Mouse (Mus musculus): ENCODE data around the gene Izumo2. TPM values are rescaled to one million over a fixed set of nuclear protein-coding genes. Genes with fewer than 3 reads are reported as not detected.
"Not testable (repeated sequence)": the region's sequence is repeated elsewhere in the genome, so short reads cannot be mapped to it uniquely, and the experiment has no call there.

The Izumo2 gene
- polyA plus RNA-seq, 1 experiment from 2014 or later, result not detected

DNA sequence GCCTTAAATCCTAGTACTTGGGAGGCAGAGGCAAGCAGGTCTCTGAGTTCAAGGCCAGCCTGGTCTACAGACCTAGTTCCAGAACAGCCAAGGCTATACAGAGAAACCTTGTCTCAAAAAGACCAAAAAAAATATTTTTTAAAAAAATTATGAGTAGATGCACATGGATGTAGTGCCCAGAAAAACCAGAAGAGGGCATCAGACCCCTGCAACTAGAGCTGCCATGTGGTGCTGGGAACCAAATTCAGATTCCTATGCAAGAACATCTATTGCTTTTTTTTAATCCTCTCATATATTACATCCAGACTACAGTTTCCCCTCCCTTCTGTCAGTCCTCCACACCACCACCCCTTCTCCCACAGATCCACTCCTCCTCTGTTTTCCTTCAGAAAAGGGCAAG, 2.2 kb upstream of the Izumo2 start:
- no peaks in the 10 kb centered on the region for H3K27me3 ChIP-seq (ENCODE audit: control insufficient read depth, insufficient read depth, low read depth, low read length)
- H3K4me3 ChIP-seq (ENCODE audit: low read depth, low read length), result no peak overlapping the region
- H3K36me3 ChIP-seq (ENCODE audit: control insufficient read depth, insufficient read depth), result no peaks in the 10 kb centered on the region
- H3K9ac ChIP-seq (ENCODE audit: low read depth, low read length), result no peak overlapping the region
- H3K27ac ChIP-seq (ENCODE audit: low read length), result no peak overlapping the region
- H3K9me3 ChIP-seq (replicated peaks; ENCODE audit: control insufficient read depth, low read length), result 0 out of 2 replicates have a peak, but pooled peaks cover 2% of the 10 kb centered on the region
- no peak for ATAC-seq (ENCODE audit: low read depth)
- H3K4me1 ChIP-seq (ENCODE audit: control insufficient read depth, low read depth, low read length), result no peaks in the 10 kb centered on the region
- no peak overlapping the region for H3K4me2 ChIP-seq (ENCODE audit: low read depth, low read length)

DNA sequence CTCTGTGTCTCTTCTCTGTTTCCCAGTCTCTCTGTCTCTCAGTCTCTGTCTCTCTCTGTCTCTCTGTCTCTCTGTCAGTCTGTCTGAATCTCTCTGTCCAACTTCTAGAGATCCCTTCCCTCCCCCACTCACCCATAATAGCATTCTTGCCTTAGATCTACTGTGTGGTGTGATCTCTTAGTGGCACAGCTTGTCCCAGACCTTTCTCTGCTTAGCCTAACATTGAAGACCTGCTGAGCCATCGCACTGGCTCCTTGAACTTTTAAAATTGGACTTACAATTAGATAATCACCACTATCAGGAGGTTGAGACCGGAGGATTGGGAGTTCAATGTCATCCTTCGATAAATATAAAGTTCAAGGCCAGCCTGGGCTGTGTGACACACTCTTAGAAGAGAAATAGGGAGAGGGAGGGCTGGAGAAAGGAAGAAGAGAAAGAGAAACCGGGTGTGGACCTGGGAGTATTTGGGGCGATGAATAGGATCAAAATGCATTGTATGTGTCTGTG, 1.3 kb upstream of the Izumo2 start:
- H3K9me3 ChIP-seq (replicated peaks; ENCODE audit: control insufficient read depth, low read length), result 0 out of 2 replicates have a peak, but pooled peaks cover 2% of the 10 kb centered on the region
- H3K36me3 ChIP-seq (ENCODE audit: control insufficient read depth, insufficient read depth), result no peaks in the 10 kb centered on the region
- H3K9ac ChIP-seq (ENCODE audit: low read depth, low read length), result no peak overlapping the region
- no peak for ATAC-seq (ENCODE audit: low read depth)
- no peak overlapping the region for H3K27ac ChIP-seq (ENCODE audit: low read length)
- H3K4me1 ChIP-seq (ENCODE audit: control insufficient read depth, low read depth, low read length), result no peaks in the 10 kb centered on the region
- no peaks in the 10 kb centered on the region for H3K27me3 ChIP-seq (ENCODE audit: control insufficient read depth, insufficient read depth, low read depth, low read length)
- H3K4me3 ChIP-seq (ENCODE audit: low read depth, low read length), result no peak overlapping the region
- 61% methylated on average over 5 of the region's 5 CpGs for WGBS (ENCODE audit: insufficient replicate concordance)
- no peak overlapping the region for H3K4me2 ChIP-seq (ENCODE audit: low read depth, low read length)

GRCm38 (mm10) chr7:44708093-44708492, 449 bp upstream of the Izumo2 start:
- ATAC-seq (ENCODE audit: low read depth); H3K27me3 ChIP-seq (ENCODE audit: control insufficient read depth, insufficient read depth, low read depth, low read length): not testable (repeated sequence)

DNA sequence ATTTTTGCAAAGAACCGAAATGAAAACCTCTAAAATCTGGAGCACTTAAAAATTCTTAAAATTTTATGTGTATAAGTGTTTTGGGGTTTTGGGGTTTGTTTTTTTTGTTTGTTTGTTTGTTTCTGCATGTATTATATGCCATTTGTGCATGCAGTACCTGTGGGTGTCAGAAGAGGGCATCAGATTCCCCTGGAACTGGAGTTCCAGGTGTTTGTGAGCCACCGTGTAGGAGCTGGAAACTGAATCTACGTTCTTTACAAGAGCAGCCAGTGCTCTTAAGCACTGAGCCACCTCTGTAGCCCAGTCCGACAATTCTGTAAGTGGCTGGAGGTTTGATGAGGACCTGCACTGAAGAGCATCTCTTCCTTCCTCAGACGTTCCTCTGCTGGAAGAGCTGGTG, 1.3 kb downstream of the Izumo2 start:
- Histone ChIP-seq H3K36me3 (ENCODE audit: control insufficient read depth, insufficient read depth) (no peaks in the 10 kb centered on the region), H3K9ac (ENCODE audit: low read depth, low read length) (no peak overlapping the region), H3K4me1 (ENCODE audit: control insufficient read depth, low read depth, low read length) (no peaks in the 10 kb centered on the region), H3K4me3 (ENCODE audit: low read depth, low read length) (no peak overlapping the region), H3K27ac (ENCODE audit: low read length) (no peak overlapping the region), H3K27me3 (ENCODE audit: control insufficient read depth, insufficient read depth, low read depth, low read length) (no peaks in the 10 kb centered on the region), H3K4me2 (ENCODE audit: low read depth, low read length) (no peak overlapping the region), H3K9me3 (replicated peaks; ENCODE audit: control insufficient read depth, low read length) (0 out of 2 replicates have a peak, but pooled peaks cover 2% of the 10 kb centered on the region)
- no peak for ATAC-seq (ENCODE audit: low read depth)
- WGBS (ENCODE audit: insufficient replicate concordance), result 65% methylated on average over 5 of the region's 5 CpGs

More at GRCm38 (mm10) chr7:44708093-44708492, 449 bp upstream of the Izumo2 start:
- not testable (repeated sequence) for H3K27ac ChIP-seq (ENCODE audit: low read length); H3K36me3 ChIP-seq (ENCODE audit: control insufficient read depth, insufficient read depth); H3K4me1 ChIP-seq (ENCODE audit: control insufficient read depth, low read depth, low read length); H3K9me3 ChIP-seq (replicated peaks; ENCODE audit: control insufficient read depth, low read length); H3K4me3 ChIP-seq (ENCODE audit: low read depth, low read length); H3K9ac ChIP-seq (ENCODE audit: low read depth, low read length); H3K4me2 ChIP-seq (ENCODE audit: low read depth, low read length)
- 70% methylated on average over 5 of the region's 6 CpGs for WGBS (ENCODE audit: insufficient replicate concordance)

DNA sequence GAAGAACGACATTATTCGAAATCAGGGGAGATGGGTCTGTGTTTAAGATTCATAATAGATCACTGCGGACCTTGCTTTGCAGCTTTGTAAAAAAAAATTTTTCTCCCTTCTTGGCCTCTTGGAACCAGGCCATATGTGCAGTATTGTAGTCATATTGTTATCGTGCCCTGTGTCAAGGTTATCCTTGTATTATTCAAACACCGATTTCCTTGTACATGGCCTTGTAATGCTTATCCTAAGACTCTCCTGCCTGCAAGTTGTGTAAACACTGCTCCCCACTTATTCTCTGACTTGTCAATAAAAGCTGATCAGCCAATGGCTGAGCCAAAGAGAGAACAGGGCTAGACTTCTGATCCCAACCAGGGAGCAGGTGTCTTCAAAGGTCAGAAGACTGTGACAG, 13.5 kb downstream of the Izumo2 start:
- Histone ChIP-seq H3K4me3 (ENCODE audit: low read depth, low read length) (no peak overlapping the region), H3K27me3 (ENCODE audit: control insufficient read depth, insufficient read depth, low read depth, low read length) (no peaks in the 10 kb centered on the region), H3K9me3 (replicated peaks; ENCODE audit: control insufficient read depth, low read length) (no peaks in the 10 kb centered on the region), H3K36me3 (ENCODE audit: control insufficient read depth, insufficient read depth) (no peaks in the 10 kb centered on the region), H3K4me2 (ENCODE audit: low read depth, low read length) (no peak overlapping the region), H3K4me1 (ENCODE audit: control insufficient read depth, low read depth, low read length) (no peaks in the 10 kb centered on the region), H3K9ac (ENCODE audit: low read depth, low read length) (no peak overlapping the region), H3K27ac (ENCODE audit: low read length) (no peak overlapping the region)
- 52% methylated on average over 5 of the region's 5 CpGs for WGBS (ENCODE audit: insufficient replicate concordance)
- no peak for ATAC-seq (ENCODE audit: low read depth)

GRCm38 (mm10) chr7:44724316-44724715, 15.8 kb downstream of the Izumo2 start:
- ATAC-seq (ENCODE audit: low read depth), result no peak
- no peaks in the 10 kb centered on the region for H3K36me3 ChIP-seq (ENCODE audit: control insufficient read depth, insufficient read depth)
- H3K27ac ChIP-seq (ENCODE audit: low read length), result no peak overlapping the region
- 16% methylated on average over 7 of the region's 7 CpGs for WGBS (ENCODE audit: insufficient replicate concordance)
- no peak overlapping the region for H3K9ac ChIP-seq (ENCODE audit: low read depth, low read length)
- H3K9me3 ChIP-seq (replicated peaks; ENCODE audit: control insufficient read depth, low read length), result no peaks in the 10 kb centered on the region
- H3K4me2 ChIP-seq (ENCODE audit: low read depth, low read length), result no peak overlapping the region
- H3K4me3 ChIP-seq (ENCODE audit: low read depth, low read length), result no peak overlapping the region
- H3K4me1 ChIP-seq (ENCODE audit: control insufficient read depth, low read depth, low read length), result no peaks in the 10 kb centered on the region
- H3K27me3 ChIP-seq (ENCODE audit: control insufficient read depth, insufficient read depth, low read depth, low read length), result no peaks in the 10 kb centered on the region

GRCm38 (mm10) chr7:44726343-44726742, 17.8 kb downstream of the Izumo2 start:
- Histone ChIP-seq H3K27ac (ENCODE audit: low read length) (no peak overlapping the region), H3K4me2 (ENCODE audit: low read depth, low read length) (no peak overlapping the region), H3K4me1 (ENCODE audit: control insufficient read depth, low read depth, low read length) (no peaks in the 10 kb centered on the region), H3K27me3 (ENCODE audit: control insufficient read depth, insufficient read depth, low read depth, low read length) (no peaks in the 10 kb centered on the region), H3K4me3 (ENCODE audit: low read depth, low read length) (no peak overlapping the region), H3K9ac (ENCODE audit: low read depth, low read length) (no peak overlapping the region), H3K9me3 (replicated peaks; ENCODE audit: control insufficient read depth, low read length) (no peaks in the 10 kb centered on the region), H3K36me3 (ENCODE audit: control insufficient read depth, insufficient read depth) (no peaks in the 10 kb centered on the region)
- WGBS (ENCODE audit: insufficient replicate concordance), result 60% methylated on average over 6 of the region's 6 CpGs
- ATAC-seq (ENCODE audit: low read depth), result no peak

DNA sequence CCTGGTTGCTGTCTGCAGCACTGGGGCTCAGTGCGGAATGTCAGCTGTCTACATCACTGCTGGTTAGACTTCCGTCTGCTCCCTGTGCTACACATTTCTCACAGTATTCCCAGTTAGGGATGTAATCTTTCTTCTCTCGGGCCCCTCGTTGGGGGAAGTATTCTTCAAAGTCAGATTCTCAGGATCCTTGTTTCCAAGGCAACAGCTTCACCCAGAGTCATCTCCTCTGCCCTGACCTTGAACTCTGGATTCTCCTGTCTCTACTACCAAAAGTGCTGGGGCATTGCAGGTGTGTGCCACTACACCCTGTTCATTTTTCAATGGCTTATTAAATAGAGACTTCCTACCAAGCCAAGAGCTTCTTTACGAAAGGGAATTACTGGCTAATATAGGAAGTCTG, 18.6 kb downstream of the Izumo2 start:
- no peak for ATAC-seq (ENCODE audit: low read depth)
- Histone ChIP-seq H3K9ac (ENCODE audit: low read depth, low read length) (no peak overlapping the region), H3K4me3 (ENCODE audit: low read depth, low read length) (no peak overlapping the region), H3K36me3 (ENCODE audit: control insufficient read depth, insufficient read depth) (no peaks in the 10 kb centered on the region), H3K4me2 (ENCODE audit: low read depth, low read length) (no peak overlapping the region), H3K9me3 (replicated peaks; ENCODE audit: control insufficient read depth, low read length) (no peaks in the 10 kb centered on the region), H3K4me1 (ENCODE audit: control insufficient read depth, low read depth, low read length) (no peaks in the 10 kb centered on the region), H3K27me3 (ENCODE audit: control insufficient read depth, insufficient read depth, low read depth, low read length) (no peaks in the 10 kb centered on the region), H3K27ac (ENCODE audit: low read length) (no peak overlapping the region)
- WGBS (ENCODE audit: insufficient replicate concordance), result 57% methylated on average over 5 of the region's 5 CpGs

DNA sequence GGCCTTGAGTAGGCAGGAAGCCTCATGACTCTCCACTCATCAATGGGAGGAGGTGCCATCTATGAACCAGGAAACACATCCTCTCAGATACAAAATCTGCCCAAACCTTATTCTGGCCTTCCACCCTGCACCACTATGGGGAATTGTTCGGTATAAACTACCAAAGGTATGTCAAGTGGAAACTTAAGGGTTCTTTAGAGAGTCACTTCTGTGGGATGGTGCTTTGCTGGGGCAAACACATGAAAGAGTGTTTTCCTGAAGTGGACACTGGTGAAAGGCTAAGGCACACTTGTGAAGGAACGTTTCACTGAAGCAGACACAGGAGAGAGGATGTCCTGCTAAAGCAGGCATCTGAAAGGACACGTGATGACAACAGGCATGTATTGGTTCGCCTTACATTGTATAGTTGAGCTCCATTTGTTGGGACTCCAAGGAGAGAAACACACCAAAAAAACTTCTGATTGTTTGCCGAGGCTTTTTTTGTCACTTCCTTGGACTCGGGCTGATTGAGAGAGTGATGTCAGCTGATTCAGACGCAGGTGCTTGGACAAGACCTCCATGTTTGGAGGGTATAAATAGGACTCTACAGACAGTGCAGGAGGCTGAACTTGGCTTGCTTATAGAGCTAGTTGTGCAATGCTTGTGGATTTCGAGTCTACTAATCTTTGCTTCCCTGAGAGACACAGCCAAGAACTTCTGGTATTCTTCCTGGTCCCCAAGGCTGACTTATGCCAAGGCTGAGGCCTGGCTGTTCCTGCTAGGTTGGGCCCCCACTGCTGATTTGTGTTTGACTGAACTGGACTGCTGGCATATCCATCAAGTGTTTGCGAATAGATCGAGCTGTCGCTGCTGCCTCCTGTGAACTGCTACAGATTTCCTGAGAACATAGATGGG, 19.8 kb downstream of the Izumo2 start:
- no peak overlapping the region for H3K27ac ChIP-seq (ENCODE audit: low read length)
- H3K4me3 ChIP-seq (ENCODE audit: low read depth, low read length), result no peak overlapping the region
- H3K9ac ChIP-seq (ENCODE audit: low read depth, low read length), result no peak overlapping the region
- H3K4me1 ChIP-seq (ENCODE audit: control insufficient read depth, low read depth, low read length), result no peaks in the 10 kb centered on the region
- no peaks in the 10 kb centered on the region for H3K9me3 ChIP-seq (replicated peaks; ENCODE audit: control insufficient read depth, low read length)
- H3K4me2 ChIP-seq (ENCODE audit: low read depth, low read length), result no peak overlapping the region
- H3K27me3 ChIP-seq (ENCODE audit: control insufficient read depth, insufficient read depth, low read depth, low read length), result no peaks in the 10 kb centered on the region
- WGBS (ENCODE audit: insufficient replicate concordance), result 64% methylated on average over 11 of the region's 11 CpGs
- no peak for ATAC-seq (ENCODE audit: low read depth)
- H3K36me3 ChIP-seq (ENCODE audit: control insufficient read depth, insufficient read depth), result no peaks in the 10 kb centered on the region
